Mouse (Mus musculus) CH12.LX (cell line): ENCODE data around the gene Zic1. TPM values are rescaled to one million over a fixed set of nuclear protein-coding genes. Genes with fewer than 3 reads are reported as not detected.

ENCODE experiments used
- DNase-seq: peaks from one replicate; pipeline ENCODE4 v3.0.0-alpha.2; 2013; ENCODE audit errors: extremely low read depth
- H3K27ac ChIP-seq: 2 replicates; pipeline ENCODE4 v1.5.1; 2012; ENCODE audit warnings: low read depth, mild to moderate bottlenecking, control low read depth, moderate library complexity; ENCODE audit not compliant: insufficient read depth
- H3K27me3 ChIP-seq: replicated peaks from 2 replicates; pipeline ENCODE3; 2012; ENCODE audit warnings: inconsistent platforms
- H3K36me3 ChIP-seq, 2 experiments: replicated peaks in 1 of 2; 2 replicates each; pipeline versions ENCODE3 to v1.6.1; 2012; ENCODE audit warnings: inconsistent platforms in 1 of 2, low read length in 1 of 2, mild to moderate bottlenecking in 1 of 2, mixed read lengths in 1 of 2, moderate library complexity in 1 of 2; ENCODE audit not compliant: control insufficient read depth in 1 of 2, insufficient read depth in 1 of 2
- H3K4me1 ChIP-seq, 2 experiments: 2 replicates each; pipeline ENCODE4 v1.6.1; 2012; ENCODE audit warnings: inconsistent platforms in 1 of 2, moderate library complexity in 1 of 2; ENCODE audit not compliant: insufficient read depth in 2 of 2, control insufficient read depth in 1 of 2
- H3K4me2 ChIP-seq: 2 replicates; pipeline ENCODE4 v1.6.1; 2012; ENCODE audit warnings: low read depth, mild to moderate bottlenecking, control low read depth; ENCODE audit not compliant: poor library complexity, insufficient read depth, severe bottlenecking
- H3K4me3 ChIP-seq, 3 experiments: fragments of 150-350 bp in 1 of 3; sonication (generic) in 1 of 3; replicated peaks in 1 of 3; 2 replicates each; pipeline versions ENCODE3 to v1.5.1; 2011 to 2012; ENCODE audit warnings: low read depth in 2 of 3, low read length in 2 of 3, mild to moderate bottlenecking in 2 of 3, moderate library complexity in 2 of 3, control low read depth in 1 of 3, improper control_type of control experiment in 1 of 3, inconsistent platforms in 1 of 3, mixed read lengths in 1 of 3; ENCODE audit not compliant: poor library complexity in 1 of 3
- H3K79me2 ChIP-seq: replicated peaks from 2 replicates; pipeline ENCODE4 v1.6.1; 2012; ENCODE audit warnings: mild to moderate bottlenecking, moderate library complexity; ENCODE audit not compliant: control insufficient read depth, poor library complexity, insufficient read depth, severe bottlenecking; ENCODE audit errors: extremely low read depth
- H3K9ac ChIP-seq: 2 replicates; pipeline ENCODE4 v1.6.1; 2012; ENCODE audit warnings: low read depth, mild to moderate bottlenecking, control low read depth, moderate library complexity; ENCODE audit not compliant: insufficient read depth
- H3K9me3 ChIP-seq: replicated peaks from 2 replicates; pipeline ENCODE3; 2012; ENCODE audit warnings: low read length, inconsistent platforms, mixed read lengths
- BHLHE40 ChIP-seq: IDR thresholded peaks from 2 replicates; pipeline ENCODE4 v1.6.1; 2011; ENCODE audit warnings: mild to moderate bottlenecking, low read depth, low read length, improper control_type of control experiment
- CHD2 ChIP-seq: IDR thresholded peaks from 2 replicates; pipeline ENCODE4 v1.6.1; 2011; ENCODE audit warnings: low read length, improper control_type of control experiment
- ETS1 ChIP-seq: conservative IDR thresholded peaks from 2 replicates; pipeline ENCODE4 v1.6.1; 2012; ENCODE audit warnings: low read depth, mild to moderate bottlenecking, inconsistent platforms, low read length, improper control_type of control experiment, moderate library complexity
- GABPA ChIP-seq: IDR thresholded peaks from 2 replicates; pipeline ENCODE4 v1.6.1; 2012; ENCODE audit warnings: low read depth, low read length, improper control_type of control experiment, inconsistent platforms; ENCODE audit not compliant: insufficient replicate concordance
- HCFC1 ChIP-seq: IDR thresholded peaks from 2 replicates; pipeline ENCODE4 v1.6.1; 2012; ENCODE audit warnings: low read depth, mild to moderate bottlenecking, inconsistent platforms, low read length, improper control_type of control experiment
- KAT2A ChIP-seq: IDR thresholded peaks from 2 replicates; pipeline ENCODE4 v1.6.1; 2012; ENCODE audit warnings: low read length, improper control_type of control experiment, inconsistent platforms; ENCODE audit not compliant: insufficient replicate concordance
- MAZ ChIP-seq: IDR thresholded peaks from 2 replicates; pipeline ENCODE4 v1.6.1; 2012; ENCODE audit warnings: low read depth, mild to moderate bottlenecking, inconsistent platforms, low read length, improper control_type of control experiment, moderate library complexity
- MXI1 ChIP-seq: IDR thresholded peaks from 2 replicates; pipeline ENCODE4 v1.6.1; 2011; ENCODE audit warnings: mild to moderate bottlenecking, low read depth, low read length, improper control_type of control experiment
- POLR2A ChIP-seq: IDR thresholded peaks from 2 replicates; pipeline ENCODE4 v1.6.1; 2011; ENCODE audit warnings: low read depth, mild to moderate bottlenecking, improper control_type of control experiment, low read length
- RAD21 ChIP-seq: IDR thresholded peaks from 2 replicates; pipeline ENCODE4 v1.6.1; 2011; ENCODE audit warnings: low read depth, mild to moderate bottlenecking, low read length, improper control_type of control experiment, moderate library complexity
- SIN3A ChIP-seq: IDR thresholded peaks from 2 replicates; pipeline ENCODE4 v1.6.1; 2012; ENCODE audit warnings: low read length, improper control_type of control experiment, inconsistent platforms
- SMC3 ChIP-seq: IDR thresholded peaks from 2 replicates; pipeline ENCODE4 v1.6.1; 2011; ENCODE audit warnings: low read depth, low read length, improper control_type of control experiment
- TBP ChIP-seq: conservative IDR thresholded peaks from 2 replicates; pipeline ENCODE4 v1.6.1; 2011; ENCODE audit warnings: low read depth, low read length, improper control_type of control experiment
- UBTF ChIP-seq: IDR thresholded peaks from 2 replicates; pipeline ENCODE4 v1.6.1; 2012; ENCODE audit warnings: low read depth, mild to moderate bottlenecking, inconsistent platforms, low read length, improper control_type of control experiment, moderate library complexity
- ZC3H11A ChIP-seq: IDR thresholded peaks from 2 replicates; pipeline ENCODE4 v1.6.1; 2012; ENCODE audit warnings: low read depth, mild to moderate bottlenecking, inconsistent platforms, low read length, improper control_type of control experiment
- ZNF384 ChIP-seq: IDR thresholded peaks from 2 replicates; pipeline ENCODE4 v1.6.1; 2012; ENCODE audit warnings: low read depth, low read length, improper control_type of control experiment, inconsistent platforms
- dilution Hi-C: fragments of 300-500 bp; cut with MboI; formaldehyde crosslinking; loops from 2 replicates; pipeline ENCODE4 v1.14.3; 2020; ENCODE audit warnings: low sequenced_read_pairs; ENCODE audit not compliant: extremely low pct_unique_long_range_greater_than_20kb, extremely low pct_ligation_motif_present
- in situ Hi-C: fragments of 300-500 bp; cut with MboI; formaldehyde crosslinking; loops from 3 replicates; pipeline ENCODE4 v1.14.3; 2019; ENCODE audit warnings: low sequenced_read_pairs, low pct_ligation_motif_present, low pct_unique_long_range_greater_than_20kb, mixed read lengths
- polyA plus RNA-seq: library from polyadenylated mRNA; unstranded; fragments of >175 nt; gene quantifications from 2 replicates; pipeline ENCODE4 v1.2.1, GENCODE M21; 2012; ENCODE audit warnings: low read depth; ENCODE audit not compliant: insufficient read length
- total RNA-seq, 2 experiments: library from RNA; depleted of rRNA; stranded (reverse); fragments of 300-350 nt in 1 of 2; fragments of >200 nt in 1 of 2; gene quantifications; 2 replicates each; pipeline ENCODE4 v1.2.3; 2012 to 2014

Zic1 gene
- total and polyA plus RNA-seq, 3 experiments, result not detected

DNA sequence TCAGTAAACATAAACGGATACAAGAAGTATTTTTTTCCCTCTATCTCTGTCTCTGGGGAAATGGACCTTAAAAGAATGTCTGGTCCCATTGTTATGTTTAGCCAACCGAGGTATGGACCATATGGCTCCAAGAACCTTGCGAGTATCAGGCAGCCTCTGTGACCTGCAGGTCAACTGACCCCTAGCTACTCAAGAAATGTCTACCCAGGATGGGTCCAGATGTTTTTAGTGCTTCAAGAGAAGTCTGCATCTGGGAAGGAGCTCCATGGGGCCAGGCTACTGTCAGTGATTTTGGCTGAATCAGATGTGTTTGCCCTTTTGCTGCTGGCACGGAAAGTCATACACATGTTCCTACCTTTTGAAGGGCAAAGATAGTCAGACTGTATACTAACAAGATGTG, 9.1 kb upstream of the Zic1 start:
- peaks cover 51% of the 10 kb centered on the region for H3K9me3 ChIP-seq
- H3K4me3 ChIP-seq, result no peak overlapping the region
- no peaks in the 10 kb centered on the region for H3K36me3 ChIP-seq
- H3K9ac ChIP-seq, result no peak overlapping the region
- dilution Hi-C loops, result no loop called here
- in situ Hi-C loops, result no loop called here
- no peaks in the 10 kb centered on the region for H3K79me2 ChIP-seq
- H3K27me3 ChIP-seq, result no peaks in the 10 kb centered on the region
- H3K4me2 ChIP-seq, result no peak overlapping the region
- DNase-seq, result no peak
- TF ChIP-seq BHLHE40, result no peak
- TF ChIP-seq ZC3H11A, result no peak
- TF ChIP-seq MXI1, result no peak
- TF ChIP-seq POLR2A, result no peak
- no peak for TF ChIP-seq HCFC1
- no peak for TF ChIP-seq RAD21
- no peak for TF ChIP-seq CHD2
- TF ChIP-seq SIN3A, result no peak
- TF ChIP-seq ZNF384, result no peak
- H3K4me1 ChIP-seq, result no peaks in the 10 kb centered on the region
- H3K27ac ChIP-seq, result no peak overlapping the region

DNA sequence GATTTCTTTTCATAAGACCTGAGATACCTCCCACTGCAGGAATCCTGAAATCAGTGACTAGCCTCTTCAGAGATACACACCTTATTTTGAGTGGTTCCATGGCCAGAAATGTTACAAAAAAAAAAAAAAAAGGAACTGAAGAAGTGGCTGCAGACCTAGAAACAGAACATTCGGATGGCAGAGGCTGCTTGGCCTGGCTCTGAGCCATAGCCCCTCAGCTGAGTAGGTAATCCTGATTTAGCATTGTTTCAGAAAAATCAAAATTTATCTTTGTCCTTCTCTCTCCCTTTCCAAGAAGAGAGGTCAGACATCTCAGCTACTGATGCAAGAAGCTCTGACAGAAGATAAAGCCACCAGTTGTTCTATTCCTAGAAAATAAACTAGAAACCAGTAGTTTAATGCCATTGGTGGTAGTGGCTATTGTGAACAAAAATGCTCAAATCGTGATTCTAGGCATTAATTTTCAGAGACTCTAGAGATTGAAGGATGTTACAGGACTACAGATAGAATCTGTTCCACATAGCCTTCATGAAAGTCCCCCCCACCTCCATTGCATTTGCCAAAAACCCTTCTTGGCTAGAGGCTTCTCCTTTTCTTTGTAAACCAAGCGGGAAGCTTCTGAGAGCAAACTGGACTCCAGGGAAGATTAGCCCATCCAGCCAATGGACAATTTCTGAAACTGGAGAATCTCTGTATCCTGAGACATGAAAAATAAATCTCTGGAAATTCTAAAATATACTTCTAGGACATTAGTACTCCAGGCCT, 8.4 kb upstream of the Zic1 start:
- Histone ChIP-seq H3K27ac (no peak overlapping the region), H3K79me2 (no peaks in the 10 kb centered on the region), H3K4me3 (no peak overlapping the region), H3K9me3 (peaks cover 53% of the 10 kb centered on the region), H3K27me3 (no peaks in the 10 kb centered on the region), H3K4me1 (no peaks in the 10 kb centered on the region), H3K36me3 (no peaks in the 10 kb centered on the region), H3K9ac (no peak overlapping the region), H3K4me2 (no peak overlapping the region)
- TF ChIP-seq MAZ (no peak), KAT2A (no peak), GABPA (no peak), ZC3H11A (no peak), SMC3 (no peak), ETS1 (no peak), CHD2 (no peak), TBP (no peak), UBTF (no peak), ZNF384 (no peak)
- DNase-seq, result no peak
- in situ Hi-C loops, result no loop called here
- dilution Hi-C loops, result no loop called here
